Mouse (Mus musculus): Measurements from ENCODE around the gene 9030612E09Rik. TPM values are rescaled to one million over a fixed set of nuclear protein-coding genes. Genes with fewer than 3 reads are reported as not detected.

9030612E09Rik gene
- 1 to 10 TPM; 1.5 to 1.7 TPM for total RNA-seq (2021)

- peak; percentile 64 to 88 for DNase-seq (ENCODE audit: extremely low spot score in 1 of 2, low spot score in 1 of 2)
Observed at GRCm38 (mm10) chr10:43174326-43175155, at the start of gene 9030612E09Rik, which contains the start of gene Sobp. Gene 9030612E09Rik (plus strand): TSS chr10:43174704. Gene Sobp (minus strand): TSS chr10:43174530.

- DNase-seq (ENCODE audit: extremely low spot score in 1 of 2, low spot score in 1 of 2), result peak in 1 of 2 experiments; percentile 3
Observed at GRCm38 (mm10) chr10:43128750-43129149, 45.8 kb upstream of the 9030612E09Rik start.

- no peak for DNase-seq (ENCODE audit: extremely low spot score in 1 of 2, low spot score in 1 of 2)
Observed at GRCm38 (mm10) chr10:43134027-43134426, 40.5 kb upstream of the 9030612E09Rik start.

DNA sequence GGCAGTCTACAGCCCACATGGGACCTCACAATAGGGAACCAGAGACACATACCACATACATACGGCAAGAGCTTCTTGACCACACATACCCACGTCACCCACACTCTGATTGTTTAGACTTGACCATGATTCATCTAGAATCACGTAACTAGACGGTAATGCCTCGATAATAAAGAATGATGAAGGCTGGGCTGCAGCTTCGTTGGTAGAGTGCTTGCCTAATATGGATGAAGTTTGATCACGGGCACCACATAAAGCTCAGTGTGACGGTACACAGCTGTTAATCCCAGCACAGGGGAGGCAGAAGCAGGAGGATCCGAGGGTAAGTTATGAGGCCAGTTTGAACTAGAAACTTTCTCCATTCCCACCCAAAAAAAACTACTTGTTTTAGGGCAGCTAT is 31.3 kb upstream of the 9030612E09Rik start:
- DNase-seq (ENCODE audit: extremely low spot score in 1 of 2, low spot score in 1 of 2), result no peak

DNA sequence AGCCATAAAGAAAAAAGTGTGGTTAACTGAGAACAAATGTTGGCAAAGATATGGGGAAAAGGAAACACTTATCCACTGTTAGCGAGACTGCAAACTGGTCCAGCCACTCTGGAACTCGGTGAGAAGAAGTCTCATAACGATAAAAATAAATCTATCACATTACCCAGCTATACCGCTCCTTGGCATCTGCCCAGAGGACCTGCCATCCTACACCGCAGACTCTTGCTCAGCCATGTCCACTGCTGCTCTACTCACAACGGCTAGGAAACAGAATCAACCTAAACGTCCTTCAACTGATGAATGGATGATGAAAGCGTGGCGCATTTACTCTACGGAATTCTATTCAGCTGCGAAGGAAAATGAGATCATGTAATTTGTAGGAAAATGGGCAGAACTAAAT is 26.0 kb upstream of the 9030612E09Rik start:
- DNase-seq (ENCODE audit: extremely low spot score in 1 of 2, low spot score in 1 of 2), result no peak

GRCm38 (mm10) chr10:43152643-43153042 is 21.9 kb upstream of the 9030612E09Rik start:
- no peak for DNase-seq (ENCODE audit: extremely low spot score in 1 of 2, low spot score in 1 of 2)

DNA sequence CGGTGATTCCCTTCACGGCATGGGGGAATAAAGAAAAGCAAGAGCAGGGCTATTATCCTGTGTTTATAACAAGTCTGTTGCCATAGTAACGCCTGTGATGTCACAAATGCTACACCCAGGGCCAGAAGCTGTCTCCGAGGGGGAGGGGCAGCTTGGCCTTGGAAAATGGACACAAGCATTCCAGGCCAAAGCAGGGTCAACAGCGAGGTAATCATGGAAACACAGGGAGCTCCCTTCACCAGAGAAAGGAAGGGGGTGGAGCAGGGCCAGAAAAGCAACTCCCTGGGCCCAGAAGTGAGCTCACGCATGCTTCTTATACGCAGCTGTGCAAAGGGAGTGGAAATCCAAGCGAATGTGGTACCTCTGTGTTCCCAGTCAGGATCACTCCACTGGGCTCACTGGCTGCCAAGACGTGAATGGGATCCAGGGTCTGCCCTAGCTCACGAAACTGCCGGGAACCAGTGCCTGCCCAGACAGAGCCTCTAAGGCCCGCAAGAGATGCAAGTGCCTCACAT is 19.4 kb upstream of the 9030612E09Rik start:
- no peak for DNase-seq (ENCODE audit: extremely low spot score in 1 of 2, low spot score in 1 of 2)

- DNase-seq (ENCODE audit: extremely low spot score in 1 of 2, low spot score in 1 of 2), result no peak
Observed at GRCm38 (mm10) chr10:43158917-43159316, 15.6 kb upstream of the 9030612E09Rik start.

- no peak for DNase-seq (ENCODE audit: extremely low spot score in 1 of 2, low spot score in 1 of 2)
Observed at GRCm38 (mm10) chr10:43159333-43159732, 15.2 kb upstream of the 9030612E09Rik start.

GRCm38 (mm10) chr10:43162318-43162717 is 12.2 kb upstream of the 9030612E09Rik start:
- DNase-seq (ENCODE audit: extremely low spot score in 1 of 2, low spot score in 1 of 2), result no peak

DNA sequence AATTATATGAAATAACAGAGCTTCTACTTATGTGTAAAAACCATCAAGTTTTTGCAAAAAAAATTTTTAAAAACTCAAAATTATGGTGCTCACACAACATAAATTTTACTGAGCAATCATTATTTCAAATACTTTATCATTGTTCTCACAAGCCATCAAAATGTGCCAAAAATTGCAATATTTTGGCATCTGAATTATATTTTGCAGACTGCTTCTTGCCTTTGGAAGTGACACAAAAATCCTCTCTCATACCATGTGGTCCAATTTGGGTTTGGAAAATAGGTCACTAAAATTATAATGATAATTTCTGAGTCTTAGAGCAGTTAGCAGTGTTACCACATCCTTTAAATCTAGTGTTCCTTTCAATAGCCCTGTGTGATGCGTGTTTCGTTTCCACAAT is 10.1 kb upstream of the 9030612E09Rik start:
- no peak for DNase-seq (ENCODE audit: extremely low spot score in 1 of 2, low spot score in 1 of 2)

- no peak for DNase-seq (ENCODE audit: extremely low spot score in 1 of 2, low spot score in 1 of 2)
Observed at GRCm38 (mm10) chr10:43166146-43166545, 8.4 kb upstream of the 9030612E09Rik start.

DNA sequence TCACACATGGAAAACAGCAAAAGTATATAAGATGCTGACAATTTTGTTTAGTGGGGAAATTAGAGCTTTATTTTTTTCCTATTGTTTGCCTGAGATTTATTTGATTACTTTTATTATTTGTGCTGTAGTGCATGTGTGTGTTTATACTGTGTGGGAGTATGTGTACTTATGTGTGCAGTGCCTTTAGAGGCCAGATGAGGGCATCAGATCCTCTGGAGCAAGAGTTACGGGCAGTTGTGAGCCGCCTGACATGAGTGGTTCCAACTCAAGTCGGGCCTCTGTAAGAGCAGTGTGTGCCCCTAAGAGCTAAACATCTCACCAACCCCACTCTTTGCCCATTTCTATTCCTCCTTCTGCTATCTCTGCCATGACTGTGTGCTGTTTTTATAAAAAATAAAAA is 7.7 kb upstream of the 9030612E09Rik start:
- DNase-seq (ENCODE audit: extremely low spot score in 1 of 2, low spot score in 1 of 2), result no peak

DNA sequence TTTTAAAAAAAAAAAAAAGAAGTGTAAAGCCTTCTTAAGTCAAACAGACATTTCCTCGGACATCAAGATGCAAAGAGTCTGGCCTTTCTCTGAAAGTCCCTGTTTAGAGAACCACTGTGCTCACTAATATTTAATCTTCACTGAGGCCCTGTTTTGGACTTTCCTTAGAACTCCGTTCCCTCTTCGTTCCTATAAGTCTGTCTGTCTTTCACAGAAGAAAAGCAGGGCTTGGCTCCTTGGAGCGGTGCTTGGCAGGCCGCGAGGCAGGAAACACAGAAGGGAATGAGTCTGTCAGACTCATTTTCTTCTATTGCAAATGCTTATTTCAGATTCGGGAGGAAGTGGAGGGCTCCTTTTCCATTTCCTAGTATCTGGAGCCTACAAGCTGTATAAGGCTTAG is 5.7 kb upstream of the 9030612E09Rik start:
- DNase-seq (ENCODE audit: extremely low spot score in 1 of 2, low spot score in 1 of 2), result no peak

DNA sequence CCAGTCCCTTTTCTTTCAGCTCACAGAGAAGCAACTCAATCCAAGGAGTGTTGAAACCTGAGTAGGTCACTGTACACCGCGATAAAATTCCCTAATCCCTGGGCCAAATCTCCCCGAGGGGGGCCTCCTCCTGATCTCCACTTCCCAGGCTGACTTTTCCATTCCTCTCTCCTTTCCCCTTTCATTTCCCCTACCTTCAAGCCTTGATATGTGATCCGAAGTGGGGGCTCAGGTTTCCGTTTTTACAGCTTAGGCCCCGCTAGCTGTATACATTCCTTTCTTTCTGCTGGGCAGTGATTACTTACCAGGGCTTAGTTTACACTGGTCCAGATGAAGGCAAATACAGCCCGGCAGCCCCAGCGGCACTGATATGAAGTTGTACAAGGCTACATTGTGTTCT is 3.4 kb upstream of the 9030612E09Rik start:
- no peak for DNase-seq (ENCODE audit: extremely low spot score in 1 of 2, low spot score in 1 of 2)

GRCm38 (mm10) chr10:43172066-43172465 is 2.4 kb upstream of the 9030612E09Rik start:
- no peak for DNase-seq (ENCODE audit: extremely low spot score in 1 of 2, low spot score in 1 of 2)

GRCm38 (mm10) chr10:43172554-43172953 is 1.9 kb upstream of the 9030612E09Rik start:
- no peak for DNase-seq (ENCODE audit: extremely low spot score in 1 of 2, low spot score in 1 of 2)

GRCm38 (mm10) chr10:43173141-43173827 is 1.2 kb upstream of the 9030612E09Rik start:
- peak; percentile 31 to 40 for DNase-seq (ENCODE audit: extremely low spot score in 1 of 2, low spot score in 1 of 2)

GRCm38 (mm10) chr10:43173828-43174325 is 627 bp upstream of the 9030612E09Rik start:
- DNase-seq (ENCODE audit: extremely low spot score in 1 of 2, low spot score in 1 of 2), result peak in 1 of 2 experiments; percentile 38

GRCm38 (mm10) chr10:43175156-43175601 is 675 bp downstream of the 9030612E09Rik start:
- DNase-seq (ENCODE audit: extremely low spot score in 1 of 2, low spot score in 1 of 2), result peak in 1 of 2 experiments; percentile 39

DNA sequence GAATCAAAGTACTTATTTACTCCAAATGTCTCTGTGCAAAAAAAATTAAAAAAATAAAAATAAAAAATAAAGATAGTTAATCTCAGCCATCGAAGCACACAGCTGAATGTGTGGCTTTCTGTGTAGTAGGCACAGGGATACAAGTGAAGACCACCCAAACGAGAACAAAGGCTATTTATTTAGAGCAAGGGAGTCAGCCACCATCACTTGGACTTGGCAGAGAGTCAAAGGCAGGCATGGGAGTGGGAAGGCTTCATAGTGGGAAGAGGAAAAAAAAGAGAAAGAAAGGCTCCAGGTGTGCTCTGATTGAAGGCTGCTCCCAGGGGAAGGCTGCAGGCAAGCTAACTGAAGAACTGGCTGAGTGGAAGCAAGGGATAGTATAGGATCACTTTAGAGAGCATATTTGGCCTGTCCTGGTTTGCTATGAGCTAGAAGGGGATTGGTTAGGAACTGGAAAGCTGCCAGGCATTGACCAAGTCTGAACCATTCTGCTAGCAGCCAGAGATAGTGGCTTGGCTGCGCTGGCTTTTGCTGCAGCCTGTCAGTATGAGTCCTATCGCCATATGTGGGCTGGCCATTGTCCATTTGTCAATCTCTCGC is 5.9 kb downstream of the 9030612E09Rik start:
- DNase-seq (ENCODE audit: extremely low spot score in 1 of 2, low spot score in 1 of 2), result no peak

Data from layer of hippocampus, postnatal 25 days (tissue).